Comparison of ENCODE assay signal across 23 mouse cellular contexts in genomic region chr7:58695661-58696060, GRCm38 (mm10). TPM values are rescaled to one million over a fixed set of nuclear protein-coding genes. Genes with fewer than 3 reads are reported as not detected.
A peak's percentile ranks its signal among the peaks of the same experiment; 100 is the strongest.
DNase-seq lines count a peak whose midpoint lies in the region; ATAC-seq and TF ChIP-seq lines count a peak whose summit lies in the region.
"Had no signal": no experiment of that assay in that cellular context is flagged by ENCODE, and none has a peak within 500 bp of the region (broad histone marks: within the 10 kb centered on the region; RNA-seq: fewer than 3 reads in every experiment).

No protein-coding gene starts in this region.

- H3K27ac ChIP-seq in lung, postnatal 0 days (ENCODE audit: low read length), result no peak overlapping the region
- H3K27ac ChIP-seq: embryonic facial prominence, embryonic 10.5 days; embryonic facial prominence, embryonic 12.5 days; forebrain, embryonic 13.5 days; forebrain, embryonic 15.5 days had no signal

- no peak overlapping the region for H3K4me2 ChIP-seq in lung, postnatal 0 days (replicated peaks; ENCODE audit: low read depth, low read length)
- H3K4me2 ChIP-seq: embryonic facial prominence, embryonic 12.5 days; forebrain, embryonic 13.5 days; forebrain, embryonic 15.5 days had no signal

- H3K36me3 ChIP-seq in lung, postnatal 0 days (ENCODE audit: insufficient read depth, low read length), result no peaks in the 10 kb centered on the region
- H3K36me3 ChIP-seq: embryonic facial prominence, embryonic 10.5 days; embryonic facial prominence, embryonic 12.5 days; forebrain, embryonic 15.5 days had no signal

- DNase-seq in lung, postnatal 0 days (ENCODE audit: low spot score), result peak; percentile 34
- DNase-seq in lung, adult 2 months, result no peak
- DNase-seq in frontal cortex, adult 2 months (ENCODE audit: extremely low spot score in 1 of 2, low spot score in 1 of 2), result no peak
- no peak for DNase-seq in cerebellum, adult 18-20 months
- DNase-seq: adrenal gland, adult 2 months; adrenal gland, postnatal 10 days; adrenal gland, postnatal 25 days; B cell, adult 2 months; cerebellum, adult 11 months; cerebellum, adult 2 months; cerebellum, adult 9-10 months; cerebellum, postnatal 10 days; cerebellum, postnatal 25 days; forebrain, postnatal 0 days had no signal

- no peak for ATAC-seq in lung, postnatal 0 days
- ATAC-seq in CD4-positive, CD25-positive, alpha-beta regulatory T cell, adult 4 months, result peak; percentile 6
- peak; percentile 95 for ATAC-seq in granulocyte monocyte progenitor cell, adult 5-6 weeks (replicated peaks; ENCODE audit: poor library complexity, severe bottlenecking)
- ATAC-seq in megakaryocyte progenitor cell, adult 5-6 weeks (replicated peaks; ENCODE audit: poor library complexity), result peak; percentile 85
- ATAC-seq in inflammation-experienced regulatory T-cells, adult 6 months, result no peak
- ATAC-seq: forebrain, embryonic 13.5 days; forebrain, embryonic 15.5 days; forebrain, postnatal 0 days had no signal

- H3K4me1 ChIP-seq in lung, postnatal 0 days (ENCODE audit: insufficient read depth, low read depth, low read length), result peaks cover 9% of the 10 kb centered on the region; the same call in 1 of the 2 replicates
- peaks cover 5% of the 10 kb centered on the region; the same call in 1 of the 2 replicates for H3K4me1 ChIP-seq in lung, adult 2 months (ENCODE audit: control insufficient read depth, insufficient read depth, low read length)
- H3K4me1 ChIP-seq: embryonic facial prominence, embryonic 10.5 days; embryonic facial prominence, embryonic 12.5 days had no signal

- WGBS in lung, postnatal 0 days, result 73% methylated on average over 1 of the region's 1 CpGs
- WGBS in lung, adult 2 months, result 80% methylated on average over 1 of the region's 1 CpGs

- no peaks in the 10 kb centered on the region for H3K27me3 ChIP-seq in lung, postnatal 0 days (replicated peaks; ENCODE audit: insufficient read depth, low read length)
- H3K27me3 ChIP-seq: embryonic facial prominence, embryonic 12.5 days; forebrain, embryonic 13.5 days; forebrain, embryonic 15.5 days had no signal

- TF ChIP-seq EP300 in lung, postnatal 0 days (IDR thresholded peaks at IDR 0.05), result no peak

- H3K9ac ChIP-seq in lung, postnatal 0 days (replicated peaks; ENCODE audit: low read depth), result no peak overlapping the region
- H3K9ac ChIP-seq: embryonic facial prominence, embryonic 12.5 days; forebrain, embryonic 13.5 days; forebrain, embryonic 15.5 days; forebrain, postnatal 0 days had no signal

- TF ChIP-seq CTCF in lung, postnatal 0 days (IDR thresholded peaks at IDR 0.05), result no peak
- no peak for TF ChIP-seq CTCF in lung, adult 2 months (IDR thresholded peaks at IDR 0.05; ENCODE audit: insufficient read depth, low read length)

- TF ChIP-seq POLR2A in lung, adult 2 months (IDR thresholded peaks at IDR 0.05; ENCODE audit: borderline replicate concordance, extremely low read depth, low read depth, low read length), result no peak

- no peak overlapping the region for H3K4me3 ChIP-seq in lung, postnatal 0 days (ENCODE audit: low read depth, low read length)
- no peak overlapping the region for H3K4me3 ChIP-seq in lung, adult 2 months (replicated peaks; ENCODE audit: extremely low read depth, low read depth, low read length)
- H3K4me3 ChIP-seq: embryonic facial prominence, embryonic 10.5 days; embryonic facial prominence, embryonic 12.5 days; forebrain, embryonic 13.5 days; forebrain, embryonic 15.5 days had no signal

- H3K9me3 ChIP-seq in lung, postnatal 0 days (ENCODE audit: low read length), result no peaks in the 10 kb centered on the region
- H3K9me3 ChIP-seq: embryonic facial prominence, embryonic 10.5 days; embryonic facial prominence, embryonic 12.5 days; forebrain, embryonic 13.5 days; forebrain, embryonic 15.5 days had no signal

RNA-seq across cellular contexts. Expression of gene Atp10a, which starts 39.7 kb away (rescaled TPM):
- polyA plus RNA-seq in lung, postnatal 0 days (2015; fragmentation: Nextera tagmentation; extraction: Ambion mirVana), result 2.0 and 2.5 TPM in 2 replicates
- 8.6 and 8.9 TPM in 2 replicates for polyA plus RNA-seq in lung, adult 2 months (2012; rRNA removed)
- 1 to 10 TPM; 4.0 to 4.5 TPM for polyA plus RNA-seq in CD4-positive, CD25-positive, alpha-beta regulatory T cell, adult 4 months (2017; shearing (Covaris generic))
- total RNA-seq in granulocyte monocyte progenitor cell, adult 5-6 weeks (2014; fragmentation: Nextera tagmentation), result 19.2 and 19.5 TPM in 2 replicates
- 20.3 and 25.8 TPM in 2 replicates for total RNA-seq in granulocyte monocyte progenitor cell, adult 5-6 weeks (2017)
- 12.1 and 13.8 TPM in 2 replicates for total RNA-seq in megakaryocyte progenitor cell, adult 5-6 weeks (2015)
- total RNA-seq in megakaryocyte progenitor cell, adult 5-6 weeks (2017), result 15.1 and 17.9 TPM in 2 replicates
- polyA plus RNA-seq in frontal cortex, adult 2 months (2012; rRNA removed), result 9.1 and 9.2 TPM in 2 replicates
- 1 to 10 TPM; 5.3 to 7.9 (median 5.9) TPM for polyA plus RNA-seq in inflammation-experienced regulatory T-cells, adult 6 months (2017; shearing (Covaris generic))
- total RNA-seq: MEL had no signal

Comparison
In these comparisons a context has a peak if more than half of its experiments do, and no peak if none do; other contexts are left out.
1. ATAC-seq: peak in CD4-positive, CD25-positive, alpha-beta regulatory T cell, adult 4 months (single experiment), granulocyte monocyte progenitor cell, adult 5-6 weeks (single experiment) and megakaryocyte progenitor cell, adult 5-6 weeks (single experiment); none in lung, postnatal 0 days (single experiment) and inflammation-experienced regulatory T-cells, adult 6 months (single experiment).